Mouse (Mus musculus) erythroblast, embryonic 14.5 days (primary cell): ENCODE data around the gene Kcnt2. TPM values are rescaled to one million over a fixed set of nuclear protein-coding genes. Genes with fewer than 3 reads are reported as not detected.

Experiments
- H3K27me3 ChIP-seq: 2 replicates; pipeline ENCODE4 v1.6.1; 2012; ENCODE audit warnings: inconsistent platforms; ENCODE audit not compliant: control insufficient read depth
- H3K36me3 ChIP-seq: 2 replicates; pipeline ENCODE4 v1.6.1; 2012; ENCODE audit warnings: mild to moderate bottlenecking, inconsistent platforms; ENCODE audit not compliant: control insufficient read depth
- H3K4me1 ChIP-seq: 2 replicates; pipeline ENCODE4 v1.6.1; 2012; ENCODE audit warnings: inconsistent platforms; ENCODE audit not compliant: control insufficient read depth
- H3K4me3 ChIP-seq: replicated peaks from 2 replicates; pipeline ENCODE3; 2012; ENCODE audit warnings: moderate library complexity, mild to moderate bottlenecking, inconsistent platforms
- H3K9me3 ChIP-seq: 2 replicates; pipeline ENCODE4 v1.6.1; 2012; ENCODE audit warnings: low read length, inconsistent platforms, mixed read lengths; ENCODE audit not compliant: control insufficient read depth
- GATA1 ChIP-seq: IDR thresholded peaks from 2 replicates; pipeline ENCODE4 v1.6.1; 2012; ENCODE audit warnings: low read length, inconsistent platforms, mixed read lengths
- TAL1 ChIP-seq: IDR thresholded peaks from 3 replicates; pipeline ENCODE4 v1.6.1; 2012; ENCODE audit warnings: low read length, inconsistent platforms, mixed read lengths
- polyA plus RNA-seq: library from polyadenylated mRNA; stranded (reverse); fragments of >175 nt; gene quantifications from 2 replicates; pipeline ENCODE4 v1.2.3, GENCODE M21; 2012

The Kcnt2 gene
- polyA plus RNA-seq, 1 experiment = not detected

GRCm38 (mm10) chr1:140273624-140274023 lies 27.7 kb downstream of the Kcnt2 start:
- no peak for TF ChIP-seq GATA1
- no peak for TF ChIP-seq TAL1
- no peak overlapping the region for H3K4me3 ChIP-seq
- H3K36me3 ChIP-seq = no peaks in the 10 kb centered on the region
- no peaks in the 10 kb centered on the region for H3K9me3 ChIP-seq
- H3K27me3 ChIP-seq = no peaks in the 10 kb centered on the region
- H3K4me1 ChIP-seq = no peaks in the 10 kb centered on the region

DNA sequence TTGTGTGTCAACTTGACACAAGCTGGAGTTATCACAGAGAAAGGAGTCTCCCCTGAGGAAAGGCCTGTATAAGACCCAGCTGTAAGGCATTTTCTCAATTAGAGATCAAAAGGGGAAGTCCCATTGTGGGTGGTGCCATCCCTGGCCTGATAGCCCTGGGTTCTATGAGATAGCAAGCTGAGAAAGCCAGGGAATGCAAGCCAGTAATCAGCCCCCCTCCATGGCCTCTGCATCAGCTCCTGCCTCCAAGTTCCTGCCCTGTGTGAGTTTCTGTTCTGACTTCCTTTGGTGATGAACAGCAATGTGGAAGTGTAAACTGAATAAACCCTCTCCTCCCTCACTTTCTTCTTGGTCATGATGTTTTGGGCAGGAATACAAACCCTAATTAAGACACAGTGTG lies 29.9 kb downstream of the Kcnt2 start:
- TF ChIP-seq GATA1 (no peak), TAL1 (no peak)
- Histone ChIP-seq H3K36me3 (no peaks in the 10 kb centered on the region), H3K9me3 (no peaks in the 10 kb centered on the region), H3K4me3 (no peak overlapping the region), H3K4me1 (no peaks in the 10 kb centered on the region), H3K27me3 (no peaks in the 10 kb centered on the region)

DNA sequence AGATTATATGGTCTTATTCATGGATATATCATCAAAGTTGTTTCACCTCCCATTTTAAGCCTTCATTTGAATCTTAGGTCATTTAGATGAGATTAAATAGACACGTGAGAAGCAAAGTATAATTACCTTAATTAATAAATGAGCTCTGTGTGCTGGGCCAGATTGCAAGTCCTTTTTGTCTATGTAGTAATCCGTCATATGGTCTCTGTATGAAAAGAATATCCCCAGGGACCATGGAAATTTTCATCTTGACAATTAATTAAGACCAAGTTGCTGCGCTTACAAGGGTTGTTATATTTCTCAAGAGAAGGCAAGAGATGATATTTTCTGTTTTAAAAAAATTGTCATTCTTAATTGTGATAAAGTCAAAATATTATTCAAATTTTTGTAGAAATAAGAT lies 47.2 kb downstream of the Kcnt2 start:
- TF ChIP-seq GATA1 (no peak), TAL1 (no peak)
- 0 out of 2 replicates have a peak, but pooled peaks cover under 1% of the 10 kb centered on the region for H3K9me3 ChIP-seq
- no peaks in the 10 kb centered on the region for H3K4me1 ChIP-seq
- H3K4me3 ChIP-seq = no peak overlapping the region
- no peaks in the 10 kb centered on the region for H3K36me3 ChIP-seq
- H3K27me3 ChIP-seq = no peaks in the 10 kb centered on the region

DNA sequence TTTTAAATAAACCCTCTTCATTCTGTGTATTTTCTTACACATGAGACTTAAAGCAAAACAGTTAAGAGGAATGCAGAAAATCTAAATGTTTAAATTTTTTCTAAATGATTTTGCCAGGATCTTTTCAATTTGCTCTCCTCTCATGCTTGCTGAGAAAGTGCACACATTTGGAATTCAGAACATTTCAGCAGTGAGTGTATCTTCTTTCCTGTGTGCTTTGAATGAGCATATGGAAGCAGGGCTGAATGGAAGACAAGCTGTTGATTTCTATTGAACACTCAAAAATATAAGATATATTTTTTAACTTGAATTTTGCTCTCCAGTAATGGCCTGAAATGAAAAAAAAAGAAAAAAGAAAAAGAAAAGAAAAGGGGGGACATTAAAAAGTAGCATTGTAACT lies 49.5 kb downstream of the Kcnt2 start:
- Histone ChIP-seq H3K9me3 (peaks cover 2% of the 10 kb centered on the region; the same call in 1 of the 2 replicates), H3K4me3 (no peak overlapping the region), H3K27me3 (no peaks in the 10 kb centered on the region), H3K36me3 (no peaks in the 10 kb centered on the region), H3K4me1 (no peaks in the 10 kb centered on the region)
- TF ChIP-seq TAL1 (no peak), GATA1 (no peak)

DNA sequence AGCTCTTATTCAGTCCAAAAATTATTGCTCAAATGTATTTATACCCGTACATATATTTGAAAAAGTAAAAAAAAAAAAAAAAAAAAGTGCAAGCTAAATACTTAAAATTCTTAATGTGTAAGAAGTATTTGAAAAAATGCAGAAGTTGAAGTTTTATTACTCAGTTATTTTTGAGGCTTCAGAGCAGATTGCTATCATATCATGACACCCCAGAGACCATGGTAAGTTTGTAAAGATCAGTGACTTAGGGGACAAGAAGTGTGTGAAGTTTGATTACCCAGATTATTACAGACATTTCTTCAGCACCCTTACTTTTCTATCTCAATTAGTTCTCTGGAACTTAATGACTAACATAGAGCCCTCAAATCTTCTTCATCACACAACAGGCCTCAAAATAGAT lies 58.3 kb downstream of the Kcnt2 start:
- Histone ChIP-seq H3K9me3 (peaks cover 14% of the 10 kb centered on the region), H3K4me3 (no peak overlapping the region), H3K36me3 (no peaks in the 10 kb centered on the region), H3K4me1 (no peaks in the 10 kb centered on the region), H3K27me3 (no peaks in the 10 kb centered on the region)
- TF ChIP-seq TAL1 = no peak
- TF ChIP-seq GATA1 = no peak

DNA sequence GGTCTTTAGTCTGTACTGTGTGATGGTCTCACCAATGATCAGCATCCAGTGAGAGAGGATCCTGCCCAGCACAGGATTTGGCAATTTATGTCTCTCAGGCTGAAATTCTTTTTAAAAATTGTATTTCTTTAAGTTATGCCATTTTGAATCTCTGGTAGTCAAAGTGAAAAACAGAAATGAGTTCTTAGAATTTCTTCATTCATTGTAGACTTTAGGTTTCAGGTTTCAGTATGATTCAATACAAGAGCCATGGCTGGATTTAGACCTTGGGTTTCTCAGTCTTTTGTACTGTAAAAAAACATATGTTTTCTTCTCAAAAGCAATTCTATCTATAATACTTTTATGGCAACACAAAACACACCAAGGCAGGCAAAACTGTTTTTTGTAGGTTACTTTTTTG lies 59.4 kb downstream of the Kcnt2 start:
- Histone ChIP-seq H3K9me3 (peaks cover 12% of the 10 kb centered on the region), H3K4me1 (no peaks in the 10 kb centered on the region), H3K27me3 (no peaks in the 10 kb centered on the region), H3K4me3 (no peak overlapping the region), H3K36me3 (no peaks in the 10 kb centered on the region)
- TF ChIP-seq GATA1 (no peak), TAL1 (no peak)

DNA sequence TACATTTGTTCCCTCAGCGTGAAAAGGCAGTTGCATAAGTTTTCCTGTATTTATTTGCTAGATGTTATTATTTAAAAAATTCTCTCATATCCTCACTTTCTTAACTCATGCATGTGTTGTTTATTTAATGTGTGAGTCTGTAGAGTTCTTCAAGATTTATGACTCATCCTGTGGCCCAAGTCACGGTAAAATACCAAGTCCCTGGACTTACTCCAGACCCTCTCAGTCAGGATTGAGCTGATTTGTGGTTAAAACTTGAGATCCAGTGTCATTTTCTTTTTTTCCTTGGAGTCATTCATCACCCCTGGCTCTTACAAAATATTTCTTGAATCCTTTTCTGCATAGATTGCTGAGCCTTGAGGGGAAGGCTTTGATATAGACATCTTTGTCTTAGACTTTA lies 60.4 kb downstream of the Kcnt2 start:
- H3K36me3 ChIP-seq = no peaks in the 10 kb centered on the region
- TF ChIP-seq GATA1 (no peak), TAL1 (no peak)
- H3K4me1 ChIP-seq = no peaks in the 10 kb centered on the region
- H3K9me3 ChIP-seq = peaks cover 12% of the 10 kb centered on the region
- no peak overlapping the region for H3K4me3 ChIP-seq
- no peaks in the 10 kb centered on the region for H3K27me3 ChIP-seq

DNA sequence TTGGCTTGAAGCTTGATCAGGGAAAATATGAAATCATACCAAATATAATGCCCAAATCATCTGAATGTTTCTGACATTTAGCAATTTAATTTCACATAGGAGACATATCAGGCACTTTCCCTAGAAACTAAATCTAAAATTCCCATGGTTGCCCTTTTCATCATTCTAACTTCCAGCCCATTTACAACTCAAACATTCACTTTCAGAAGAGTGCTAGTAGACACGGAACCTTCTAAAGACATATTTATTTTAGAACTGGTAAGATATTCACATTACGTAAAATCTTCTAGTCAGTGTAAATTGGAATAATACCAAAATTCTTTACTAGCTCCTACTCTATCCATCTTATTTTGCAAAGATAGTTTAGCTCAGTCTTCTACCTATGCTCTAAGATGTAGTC lies 64.8 kb downstream of the Kcnt2 start:
- Histone ChIP-seq H3K4me3 (no peak overlapping the region), H3K4me1 (no peaks in the 10 kb centered on the region), H3K36me3 (no peaks in the 10 kb centered on the region), H3K9me3 (no peaks in the 10 kb centered on the region), H3K27me3 (no peaks in the 10 kb centered on the region)
- TF ChIP-seq GATA1 = no peak
- no peak for TF ChIP-seq TAL1

GRCm38 (mm10) chr1:140325088-140325487 lies 79.1 kb downstream of the Kcnt2 start:
- H3K4me1 ChIP-seq = no peaks in the 10 kb centered on the region
- peaks cover 6% of the 10 kb centered on the region; the same call in 1 of the 2 replicates for H3K9me3 ChIP-seq
- H3K27me3 ChIP-seq = no peaks in the 10 kb centered on the region
- no peak overlapping the region for H3K4me3 ChIP-seq
- TF ChIP-seq GATA1 (no peak), TAL1 (no peak)
- no peaks in the 10 kb centered on the region for H3K36me3 ChIP-seq

DNA sequence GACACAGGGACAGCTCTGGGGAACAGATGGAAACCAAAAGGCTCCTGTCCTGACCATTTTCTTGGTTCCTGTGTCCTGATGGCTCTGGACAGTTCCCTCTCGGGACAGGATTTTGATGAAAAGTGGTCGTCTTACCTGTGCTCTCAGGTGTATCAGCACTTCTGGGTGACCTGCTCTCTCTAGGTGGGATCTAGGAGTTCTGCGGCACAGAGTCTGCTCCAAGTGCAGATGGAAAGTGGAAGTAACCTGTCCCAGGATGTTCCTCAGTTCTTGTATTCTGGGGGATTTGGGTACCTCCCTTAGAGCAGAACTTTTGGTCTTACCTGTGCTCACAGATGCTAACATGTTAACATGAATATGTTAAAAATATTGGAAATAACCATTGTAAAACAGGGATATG lies 80.8 kb downstream of the Kcnt2 start:
- Histone ChIP-seq H3K4me3 (no peak overlapping the region), H3K27me3 (no peaks in the 10 kb centered on the region), H3K4me1 (no peaks in the 10 kb centered on the region), H3K36me3 (no peaks in the 10 kb centered on the region), H3K9me3 (peaks cover 6% of the 10 kb centered on the region; the same call in 1 of the 2 replicates)
- TF ChIP-seq TAL1 (no peak), GATA1 (no peak)
